Mouse (Mus musculus) kidney, embryonic 14.5 days (tissue): ENCODE results near the gene Snrpb2. TPM values are rescaled to one million over a fixed set of nuclear protein-coding genes. Genes with fewer than 3 reads are reported as not detected.
A peak's percentile ranks its signal among the peaks of the same experiment; 100 is the strongest.

Experiments
- ATAC-seq: fragments of 200-750 bp; cut with Nextera tagmentation; 2 replicates; pipeline ENCODE4 v1.8.0; 2017; ENCODE audit warnings: moderate number of reproducible peaks, mild to moderate bottlenecking, moderate TSS enrichment, moderate library complexity; ENCODE audit not compliant: low FRiP score, low TSS enrichment
- H3K27ac ChIP-seq: fragments of 300-500 bp; sonication (generic); 2 replicates; pipeline ENCODE4 v1.5.1; 2014; ENCODE audit warnings: low read depth, mild to moderate bottlenecking, low read length, moderate library complexity, mixed read lengths
- H3K27me3 ChIP-seq: fragments of 300-500 bp; sonication (generic); 2 replicates; pipeline ENCODE4 v1.6.1; 2014; ENCODE audit warnings: mild to moderate bottlenecking, low read length; ENCODE audit not compliant: control insufficient read depth, insufficient read depth
- H3K36me3 ChIP-seq: fragments of 300-500 bp; sonication (generic); 2 replicates; pipeline ENCODE4 v1.6.1; 2014; ENCODE audit warnings: low read length, mixed read lengths; ENCODE audit not compliant: control insufficient read depth, insufficient read depth
- H3K4me1 ChIP-seq: fragments of 300-500 bp; sonication (generic); 2 replicates; pipeline ENCODE4 v1.6.1; 2014; ENCODE audit warnings: low read length, mixed read lengths; ENCODE audit not compliant: control insufficient read depth, insufficient read depth
- H3K4me2 ChIP-seq: fragments of 300-500 bp; sonication (generic); replicated peaks from 2 replicates; pipeline ENCODE4 v1.6.1; 2014; ENCODE audit warnings: low read depth, mild to moderate bottlenecking, low read length
- H3K4me3 ChIP-seq: fragments of 300-500 bp; sonication (generic); 2 replicates; pipeline ENCODE4 v1.5.1; 2014; ENCODE audit warnings: mild to moderate bottlenecking, low read length
- H3K9ac ChIP-seq: fragments of 300-500 bp; sonication (generic); 2 replicates; pipeline ENCODE4 v1.6.1; 2014; ENCODE audit warnings: low read depth, mild to moderate bottlenecking, low read length, moderate library complexity
- H3K9me3 ChIP-seq: fragments of 300-500 bp; sonication (generic); 2 replicates; pipeline ENCODE4 v1.6.1; 2016; ENCODE audit warnings: low read length; ENCODE audit not compliant: control insufficient read depth
- WGBS: fragments of 180-500 bp; shearing (Covaris S2); extraction: QIAGEN DNeasy Blood & Tissue Kit; methylation state at CpG from one replicate; pipeline ENCODE4 v1.1.7; 2014; 5-methylcytosine and 5-hydroxymethylcytosine counted together
- polyA plus RNA-seq: library from polyadenylated mRNA; unstranded; fragments of >200 nt; fragmentation: Nextera tagmentation; extraction: Ambion mirVana; gene quantifications from 2 replicates; pipeline ENCODE4 v1.2.1, GENCODE M21; 2014

The Snrpb2 gene
- polyA plus RNA-seq = 102 and 136 TPM in 2 replicates

DNA sequence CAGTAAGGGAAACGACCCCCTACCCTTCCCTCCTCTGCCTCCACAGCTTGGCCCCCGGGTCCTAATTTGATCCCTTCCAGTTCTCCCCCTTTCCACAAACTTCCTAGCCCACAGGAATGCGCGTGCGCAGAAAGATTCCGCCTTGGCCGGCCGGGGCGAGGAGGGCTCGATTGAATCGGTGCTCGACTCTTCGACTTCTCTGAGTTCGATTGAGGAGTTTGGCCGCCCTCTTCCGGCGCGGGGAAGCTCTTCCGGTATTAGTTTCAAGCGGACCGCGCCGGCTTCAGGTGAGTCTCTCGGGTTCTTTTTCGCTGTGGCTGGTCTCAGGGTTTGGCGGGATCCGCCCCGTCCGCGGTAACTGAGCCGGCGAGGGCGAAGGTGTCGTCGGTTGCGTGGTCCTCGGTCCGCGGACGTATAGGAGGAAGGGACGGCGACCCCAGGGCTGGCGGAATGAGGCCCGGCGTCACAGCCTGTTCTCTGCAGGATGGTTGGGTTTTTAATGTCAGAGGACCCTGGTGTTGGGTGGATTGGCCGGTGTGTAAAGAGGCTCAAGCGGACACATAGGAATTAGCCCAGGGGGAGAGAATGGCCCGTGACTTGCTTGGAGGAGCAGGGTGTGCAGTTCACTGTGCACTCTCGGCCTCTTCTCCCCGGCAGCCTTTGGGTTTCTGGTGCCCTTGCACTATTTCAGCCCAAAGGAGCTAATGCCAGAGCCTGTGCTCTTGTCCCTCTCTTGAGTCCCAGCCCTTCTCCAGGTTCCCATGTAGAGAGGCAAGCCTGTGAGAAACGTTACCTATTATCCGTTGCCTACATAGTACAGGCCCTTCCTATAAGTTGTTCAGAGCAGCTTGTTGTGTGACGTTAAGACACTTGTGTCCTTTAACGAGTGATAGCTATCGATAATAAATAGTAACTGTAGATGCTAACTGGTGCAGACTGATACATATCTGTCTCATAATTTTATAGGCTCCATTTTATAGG is at the start of gene Snrpb2:
Gene Snrpb2 (plus strand): TSS at position 228 of the 981 bp plus-strand sequence.
- Histone ChIP-seq H3K4me1 (0 out of 2 replicates have a peak, but pooled peaks cover 5% of the 10 kb centered on the region), H3K36me3 (peaks cover 30% of the 10 kb centered on the region), H3K4me2 (peak within 1 kb of the TSS; percentile 70), H3K27me3 (no peaks in the 10 kb centered on the region), H3K9me3 (no peaks in the 10 kb centered on the region), H3K27ac (0 out of 2 replicates have a peak within 1 kb of the TSS, but pooled peaks have one; percentile 17), H3K9ac (peak within 1 kb of the TSS; percentile 77), H3K4me3 (peak within 1 kb of the TSS; percentile 82)
- WGBS = under 1% methylated on average over 55 of the region's 55 CpGs
- peak; percentile 95 for ATAC-seq

DNA sequence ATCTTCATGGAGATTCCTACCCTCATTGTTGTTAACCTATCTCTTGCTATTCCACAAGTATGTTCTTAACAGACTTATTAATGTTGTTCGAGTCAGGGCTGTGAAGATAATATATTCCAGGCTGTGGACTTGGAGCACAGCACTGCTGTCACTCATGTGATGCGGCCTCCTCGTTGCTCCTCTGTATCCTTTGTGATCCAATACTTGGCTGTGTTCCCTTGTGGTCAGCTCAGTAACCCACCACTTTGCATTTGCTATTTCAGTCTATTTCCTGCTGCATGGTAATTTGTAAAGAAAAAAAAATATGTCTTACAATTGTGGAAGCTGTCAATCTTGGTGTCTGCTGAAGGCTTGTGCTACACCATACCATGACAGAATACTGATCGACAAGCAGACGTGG is 49.8 kb upstream of the Snrpb2 start:
- Histone ChIP-seq H3K9ac (no peak overlapping the region), H3K9me3 (no peaks in the 10 kb centered on the region), H3K27ac (no peak overlapping the region), H3K36me3 (no peaks in the 10 kb centered on the region), H3K4me1 (no peaks in the 10 kb centered on the region), H3K4me3 (no peak overlapping the region), H3K27me3 (no peaks in the 10 kb centered on the region), H3K4me2 (no peak overlapping the region)
- WGBS = 81% methylated on average over 5 of the region's 5 CpGs
- no peak for ATAC-seq

DNA sequence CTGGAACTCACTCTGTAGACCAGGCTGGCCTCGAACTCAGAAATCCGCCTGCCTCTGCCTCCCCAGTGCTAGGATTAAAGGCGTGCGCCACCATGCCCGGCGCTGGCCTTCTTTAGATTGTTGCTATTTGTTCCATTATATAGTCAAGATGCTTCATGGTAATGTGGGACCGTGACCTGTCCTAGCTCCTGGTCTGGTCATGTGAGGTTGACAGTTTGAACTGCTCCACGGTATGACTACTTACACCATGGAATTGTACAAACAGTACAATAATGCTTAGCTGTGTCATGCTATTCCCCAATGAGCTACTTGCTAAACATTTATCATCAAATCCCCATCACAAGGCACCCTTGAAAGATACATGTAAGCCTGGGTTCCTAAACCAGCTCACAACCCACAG is 44.8 kb upstream of the Snrpb2 start:
- H3K9ac ChIP-seq = no peak overlapping the region
- no peaks in the 10 kb centered on the region for H3K27me3 ChIP-seq
- no peak overlapping the region for H3K4me3 ChIP-seq
- H3K9me3 ChIP-seq = peaks cover 2% of the 10 kb centered on the region; the same call in 1 of the 2 replicates
- WGBS = 85% methylated on average over 8 of the region's 8 CpGs
- peaks cover 11% of the 10 kb centered on the region; the same call in 1 of the 2 replicates for H3K4me1 ChIP-seq
- H3K4me2 ChIP-seq = no peak overlapping the region
- peak overlapping the region; percentile 32; the same call in 1 of the 2 replicates for H3K27ac ChIP-seq
- H3K36me3 ChIP-seq = no peaks in the 10 kb centered on the region
- peak; percentile 40; the same call in 1 of the 2 replicates for ATAC-seq

DNA sequence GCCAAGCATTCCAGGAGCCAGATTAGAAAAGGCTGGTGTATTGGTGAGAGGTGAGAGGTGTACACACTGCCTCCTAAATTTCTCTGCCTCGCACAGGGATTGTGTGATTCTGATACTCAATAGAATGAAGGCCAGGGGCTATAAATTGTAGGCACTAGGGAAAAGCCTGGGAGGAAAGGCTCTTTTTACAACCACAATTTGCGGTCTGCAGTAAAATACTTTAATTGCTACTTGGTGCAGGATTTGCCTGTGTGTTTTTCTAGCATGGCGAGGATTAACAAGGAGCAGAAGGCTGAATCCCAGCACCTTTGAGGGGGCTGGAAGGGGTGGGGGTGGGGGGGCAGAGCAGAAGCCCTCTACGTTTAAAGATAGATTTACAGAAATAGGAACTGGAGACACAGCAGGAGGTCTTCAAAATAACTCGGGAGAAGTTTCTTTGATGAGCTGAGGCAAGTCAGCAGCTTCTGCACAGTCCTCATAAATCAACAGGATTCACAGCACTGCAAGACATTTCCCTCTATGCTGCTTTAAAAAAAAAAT is 44.2 kb upstream of the Snrpb2 start:
- H3K27me3 ChIP-seq = no peaks in the 10 kb centered on the region
- no peak overlapping the region for H3K4me3 ChIP-seq
- no peak overlapping the region for H3K9ac ChIP-seq
- H3K4me1 ChIP-seq = peaks cover 11% of the 10 kb centered on the region; the same call in 1 of the 2 replicates
- H3K36me3 ChIP-seq = no peaks in the 10 kb centered on the region
- peaks cover 2% of the 10 kb centered on the region; the same call in 1 of the 2 replicates for H3K9me3 ChIP-seq
- WGBS = 7% methylated on average over 5 of the region's 5 CpGs
- no peak overlapping the region for H3K4me2 ChIP-seq
- ATAC-seq = peak; percentile 92
- peak overlapping the region; percentile 32; the same call in 1 of the 2 replicates for H3K27ac ChIP-seq

- no peaks in the 10 kb centered on the region for H3K36me3 ChIP-seq
- no peak for ATAC-seq
- peak overlapping the region; percentile 39; the same call in 1 of the 2 replicates for H3K27ac ChIP-seq
- WGBS = 9% methylated on average over 2 of the region's 2 CpGs
- no peak overlapping the region for H3K4me3 ChIP-seq
- peaks cover 11% of the 10 kb centered on the region; the same call in 1 of the 2 replicates for H3K4me1 ChIP-seq
- no peak overlapping the region for H3K4me2 ChIP-seq
- H3K9me3 ChIP-seq = peaks cover 2% of the 10 kb centered on the region; the same call in 1 of the 2 replicates
- H3K9ac ChIP-seq = no peak overlapping the region
- no peaks in the 10 kb centered on the region for H3K27me3 ChIP-seq
Measured at GRCm38 (mm10) chr2:143019727-143020126, 43.1 kb upstream of the Snrpb2 start.

GRCm38 (mm10) chr2:143023331-143023730 is 39.5 kb upstream of the Snrpb2 start:
- Histone ChIP-seq H3K4me1 (peaks cover 9% of the 10 kb centered on the region; the same call in 1 of the 2 replicates), H3K9me3 (peaks cover 2% of the 10 kb centered on the region; the same call in 1 of the 2 replicates), H3K36me3 (no peaks in the 10 kb centered on the region), H3K9ac (no peak overlapping the region), H3K4me2 (no peak overlapping the region), H3K4me3 (no peak overlapping the region), H3K27ac (no peak overlapping the region), H3K27me3 (no peaks in the 10 kb centered on the region)
- WGBS = 89% methylated on average over 2 of the region's 2 CpGs
- ATAC-seq = no peak

- no peak overlapping the region for H3K4me2 ChIP-seq
- 73% methylated on average over 4 of the region's 4 CpGs for WGBS
- ATAC-seq = no peak
Measured at GRCm38 (mm10) chr2:143024226-143024625, 38.6 kb upstream of the Snrpb2 start.

GRCm38 (mm10) chr2:143031283-143031682 is 31.6 kb upstream of the Snrpb2 start:
- Histone ChIP-seq H3K9ac (no peak overlapping the region), H3K4me2 (no peak overlapping the region), H3K9me3 (no peaks in the 10 kb centered on the region), H3K4me3 (no peak overlapping the region), H3K4me1 (peaks cover 6% of the 10 kb centered on the region; the same call in 1 of the 2 replicates), H3K36me3 (no peaks in the 10 kb centered on the region), H3K27me3 (no peaks in the 10 kb centered on the region), H3K27ac (no peak overlapping the region)
- no peak for ATAC-seq
- WGBS = 100% methylated on average over 1 of the region's 1 CpGs

More at GRCm38 (mm10) chr2:143024226-143024625, 38.6 kb upstream of the Snrpb2 start:
- Histone ChIP-seq H3K36me3 (no peaks in the 10 kb centered on the region), H3K9ac (no peak overlapping the region), H3K4me3 (no peak overlapping the region), H3K27ac (no peak overlapping the region), H3K27me3 (no peaks in the 10 kb centered on the region), H3K9me3 (peaks cover 2% of the 10 kb centered on the region; the same call in 1 of the 2 replicates), H3K4me1 (peaks cover 5% of the 10 kb centered on the region; the same call in 1 of the 2 replicates)
